Mouse (Mus musculus) left cerebral cortex, adult 18-20 months (tissue): ENCODE data around the gene Echdc2. TPM values are rescaled to one million over a fixed set of nuclear protein-coding genes. Genes with fewer than 3 reads are reported as not detected.

Source experiments
- DNase-seq, 2 experiments: peaks; one replicate each; pipeline ENCODE4 v3.0.0; 2021 to 2022; ENCODE audit warnings: low spot score in 2 of 2, mixed read lengths in 1 of 2
- total RNA-seq, 2 experiments: library from RNA; stranded (reverse); gene quantifications; 2 replicates each; pipeline ENCODE4 v1.2.3; 2021

Echdc2 gene
- total RNA-seq, 2 experiments from 2014 or later, result 8.9 to 10.7 TPM

- DNase-seq, result no peak
Observed at GRCm38 (mm10) chr4:108196277-108196855, 31.1 kb downstream of the Echdc2 start.

DNA sequence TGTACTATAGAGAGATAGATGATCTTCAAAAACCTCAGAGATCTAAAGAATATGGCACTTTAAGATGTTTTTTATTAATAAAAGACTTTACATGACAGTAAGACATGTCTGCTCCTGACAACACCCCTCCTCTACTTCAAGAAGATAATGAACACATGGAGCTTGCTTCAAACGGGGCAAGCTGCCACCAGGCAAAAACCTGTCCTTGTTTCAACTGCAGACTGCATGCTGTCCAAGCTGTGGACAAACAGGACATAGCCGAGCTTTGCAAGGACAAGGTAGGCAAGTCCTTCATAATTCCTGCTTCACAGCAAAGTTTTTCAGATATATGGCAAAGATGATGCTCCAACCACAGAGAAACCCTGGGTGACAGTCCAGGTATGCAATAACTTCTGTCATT lies 34.0 kb downstream of the Echdc2 start:
- no peak for DNase-seq

GRCm38 (mm10) chr4:108204629-108205028 lies 39.4 kb downstream of the Echdc2 start:
- DNase-seq, result no peak

DNA sequence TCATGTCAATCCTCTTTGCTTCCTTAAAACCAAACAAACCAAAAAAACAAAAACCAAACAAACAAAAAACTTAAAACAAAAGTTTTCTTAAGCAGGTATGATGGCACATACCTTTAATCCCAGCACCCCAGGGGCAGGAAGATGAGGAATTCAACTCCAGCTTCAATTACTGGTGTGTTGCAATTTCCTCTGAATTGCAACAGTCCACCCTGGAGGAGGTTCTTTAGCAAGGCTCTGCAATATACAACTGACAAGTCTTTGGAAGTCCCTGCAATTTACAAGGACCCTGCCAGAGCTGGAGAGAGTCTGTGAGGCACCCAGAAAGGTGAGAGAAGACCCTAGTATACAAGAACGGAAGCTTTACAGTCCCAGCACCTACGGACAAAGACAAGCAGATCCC lies 47.8 kb downstream of the Echdc2 start:
- no peak for DNase-seq

DNA sequence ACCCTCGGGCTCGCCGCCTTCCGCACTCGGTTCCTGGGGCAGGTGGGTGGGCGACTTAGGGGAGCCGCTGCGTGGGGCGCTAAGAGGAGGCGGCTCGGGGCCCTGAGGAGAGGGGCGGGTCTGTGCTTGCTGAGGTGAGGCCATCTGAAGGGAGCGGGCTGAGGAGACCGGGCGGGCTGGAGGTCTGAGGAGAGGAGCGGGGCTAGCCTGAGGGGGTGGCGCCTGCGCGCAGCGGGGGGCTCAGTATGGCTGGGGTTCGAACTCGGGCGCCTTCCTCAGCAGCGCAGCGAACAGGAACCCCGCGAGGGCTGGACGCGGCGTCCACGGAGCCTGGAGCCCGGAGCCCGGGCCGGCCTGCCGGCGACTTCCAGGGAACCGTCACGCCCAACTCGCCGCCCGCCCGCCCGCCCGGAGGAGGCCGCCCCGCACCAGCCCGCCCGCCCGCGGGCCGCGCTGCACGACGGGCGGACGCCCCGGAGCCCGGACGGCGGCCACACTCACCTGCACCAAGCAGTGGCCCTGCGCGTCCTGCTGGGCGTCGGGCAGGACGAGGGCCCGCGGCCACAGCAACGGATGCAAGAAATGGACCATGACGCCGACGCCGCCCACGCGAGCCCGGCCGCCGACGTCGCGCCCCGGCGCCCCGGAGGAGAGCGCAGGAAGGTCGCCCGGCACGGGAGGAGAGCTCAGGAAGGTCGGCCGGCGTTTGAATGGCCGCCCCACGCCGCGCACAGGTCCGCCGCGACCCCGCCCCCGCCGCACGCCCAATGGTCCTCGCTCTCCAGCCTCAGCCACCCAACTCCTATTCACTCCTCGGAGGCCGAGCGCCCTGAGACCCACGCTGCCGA lies 52.3 kb downstream of the Echdc2 start, which contains the start of gene Zyg11a:
Zyg11a (minus strand) TSS at position 717 of the 848 bp plus-strand sequence.
- no peak for DNase-seq

DNA sequence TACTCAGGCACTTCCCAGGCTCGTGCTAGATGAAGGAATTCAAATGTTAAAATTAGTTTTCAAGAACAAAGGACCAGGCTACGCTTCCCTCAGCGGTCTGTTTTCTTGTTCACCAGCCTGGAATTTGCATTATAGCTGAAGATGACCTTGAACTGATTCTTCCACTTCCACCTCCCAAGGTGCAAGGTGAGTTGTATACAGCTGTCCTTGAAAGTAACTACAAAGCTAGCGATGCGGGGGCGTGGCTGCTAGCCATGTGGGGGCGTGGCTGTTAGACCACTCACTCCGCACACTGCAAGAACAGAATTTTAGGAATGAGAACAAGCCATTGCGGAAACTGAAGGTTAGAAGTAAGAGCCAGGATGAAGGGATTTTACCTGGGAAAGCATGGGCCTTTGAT lies 53.8 kb downstream of the Echdc2 start:
- no peak for DNase-seq

GRCm38 (mm10) chr4:108222507-108222906 lies 57.3 kb downstream of the Echdc2 start:
- no peak for DNase-seq

DNA sequence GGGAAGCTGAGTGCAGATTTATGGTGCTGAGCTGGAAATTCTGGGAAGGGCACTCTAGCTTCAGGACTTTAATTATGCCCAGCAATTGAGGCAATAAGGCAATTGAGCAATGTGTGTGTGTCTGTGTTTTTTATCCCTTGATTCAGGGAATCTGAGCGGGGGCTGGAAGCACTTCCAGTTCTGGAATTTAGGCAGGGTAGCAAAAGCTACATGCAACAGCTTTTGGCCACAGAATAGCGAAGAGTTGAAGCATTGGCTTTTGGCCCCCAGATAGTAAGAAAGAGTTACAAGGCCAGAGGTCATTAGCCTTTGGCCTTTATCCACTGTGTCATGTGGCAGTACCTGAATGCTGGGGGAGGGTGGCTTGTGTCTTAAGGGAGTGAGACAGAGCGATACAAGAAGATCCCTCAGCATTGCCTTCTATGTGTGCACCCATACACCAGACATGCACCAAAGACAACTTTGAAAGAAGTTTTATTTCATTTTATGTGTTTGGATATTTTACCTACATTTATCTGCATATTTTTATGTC lies 60.2 kb downstream of the Echdc2 start:
- DNase-seq, result no peak

Other genes starting within 250 kb of the Echdc2 start
- gene Cpt2, start 241.8 kb upstream of the Echdc2 start, total RNA-seq, result 1 to 10 TPM; 4.8 to 5.3 TPM
- gene Slc1a7, start 197.1 kb upstream of the Echdc2 start, total RNA-seq, result under 1 TPM; 0.28 to 0.53 TPM
- 1 to 10 TPM; 8.2 to 9.3 TPM for gene Podn, start 69.0 kb upstream of the Echdc2 start, total RNA-seq
- gene Scp2, start 20.4 kb upstream of the Echdc2 start, total RNA-seq, result 100 to 1,000 TPM; 103 to 109 TPM
- gene Zyg11a, start 52.6 kb downstream of the Echdc2 start, total RNA-seq, result not detected
- 10 to 100 TPM; 92.2 to 94.5 TPM for gene Zyg11b, start 135.7 kb downstream of the Echdc2 start, total RNA-seq
- gene Coa7, start 162.7 kb downstream of the Echdc2 start, total RNA-seq, result 10 to 100 TPM; 27.7 to 30.7 TPM
- not detected for gene Shisal2a, start 217.9 kb downstream of the Echdc2 start, total RNA-seq
- gene Gpx7, start 241.5 kb downstream of the Echdc2 start, total RNA-seq, result 1 to 10 TPM; 3.5 to 5.3 TPM